Comparison of ENCODE assay signal across 8 mouse cellular contexts in genomic region chr12:55835857-55836198, GRCm38 (mm10). TPM values are rescaled to one million over a fixed set of nuclear protein-coding genes. Genes with fewer than 3 reads are reported as not detected.
DNase-seq lines count a peak whose midpoint lies in the region; ATAC-seq and TF ChIP-seq lines count a peak whose summit lies in the region.

No protein-coding gene starts in this region.

- DNase-seq in liver, adult 2 months (ENCODE audit: extremely low read depth, low read depth, low spot score): no peak
- no peak for DNase-seq in liver
- DNase-seq in limb, embryonic 10.5 days (ENCODE audit: low spot score): no peak
- DNase-seq in cerebellum, adult 18-20 months: no peak
- DNase-seq in embryo, embryonic 10.5 days (ENCODE audit: low spot score): no peak
- DNase-seq in cerebellum, adult 8-10 months: no peak

- no peak overlapping the region for H3K9ac ChIP-seq in liver, adult 2 months (ENCODE audit: low read depth, low read length)
- H3K9ac ChIP-seq in embryonic facial prominence, embryonic 15.5 days: no peak overlapping the region
- peak overlapping the region; percentile 47 for H3K9ac ChIP-seq in neural tube, embryonic 15.5 days (replicated peaks)

- H3K4me1 ChIP-seq in liver, adult 2 months (ENCODE audit: control insufficient read depth, insufficient read depth, low read length): no peaks in the 10 kb centered on the region
- peaks cover 4% of the 10 kb centered on the region for H3K4me1 ChIP-seq in embryonic facial prominence, embryonic 15.5 days
- peaks cover 9% of the 10 kb centered on the region for H3K4me1 ChIP-seq in limb, embryonic 10.5 days
- H3K4me1 ChIP-seq in neural tube, embryonic 15.5 days: peaks cover 17% of the 10 kb centered on the region

- no peak for TF ChIP-seq CTCF in liver, adult 2 months (IDR thresholded peaks at IDR 0.05; ENCODE audit: low read depth, low read length)

- H3K9me3 ChIP-seq in embryonic facial prominence, embryonic 15.5 days (replicated peaks): no peaks in the 10 kb centered on the region
- no peaks in the 10 kb centered on the region for H3K9me3 ChIP-seq in limb, embryonic 10.5 days (replicated peaks)
- no peaks in the 10 kb centered on the region for H3K9me3 ChIP-seq in neural tube, embryonic 15.5 days (replicated peaks)

- WGBS in liver, adult 2 months: 0% methylated on average over 6 of the region's 6 CpGs
- WGBS in embryonic facial prominence, embryonic 15.5 days: under 1% methylated on average over 6 of the region's 6 CpGs
- under 1% methylated on average over 6 of the region's 6 CpGs for WGBS in limb, embryonic 10.5 days
- WGBS in neural tube, embryonic 15.5 days: 1% methylated on average over 6 of the region's 6 CpGs

- no peaks in the 10 kb centered on the region; the same call in 1 of the 2 replicates for H3K79me2 ChIP-seq in liver, adult 2 months (ENCODE audit: control insufficient read depth, insufficient read depth, low read length)

- ATAC-seq in embryonic facial prominence, embryonic 15.5 days (ENCODE audit: insufficient number of reproducible peaks, low FRiP score, low TSS enrichment, low read depth): no peak
- no peak for ATAC-seq in neural tube, embryonic 15.5 days (ENCODE audit: low FRiP score)

- peak overlapping the region; percentile 58 for H3K4me2 ChIP-seq in embryonic facial prominence, embryonic 15.5 days (replicated peaks)
- peak overlapping the region; percentile 73 for H3K4me2 ChIP-seq in neural tube, embryonic 15.5 days

- no peaks in the 10 kb centered on the region for H3K36me3 ChIP-seq in liver, adult 2 months (ENCODE audit: control insufficient read depth, insufficient read depth, low read length)
- H3K36me3 ChIP-seq in embryonic facial prominence, embryonic 15.5 days: no peaks in the 10 kb centered on the region; the same call in 1 of the 2 replicates
- peaks cover 12% of the 10 kb centered on the region for H3K36me3 ChIP-seq in limb, embryonic 10.5 days
- no peaks in the 10 kb centered on the region for H3K36me3 ChIP-seq in neural tube, embryonic 15.5 days

- H3K4me3 ChIP-seq in liver, adult 2 months (ENCODE audit: insufficient read depth, low read depth, low read length): peak overlapping the region; percentile 11; the same call in 1 of the 2 replicates
- peak overlapping the region; percentile 74 for H3K4me3 ChIP-seq in embryonic facial prominence, embryonic 15.5 days (replicated peaks)
- H3K4me3 ChIP-seq in limb, embryonic 10.5 days: peak overlapping the region; percentile 88
- peak overlapping the region; percentile 83 for H3K4me3 ChIP-seq in neural tube, embryonic 15.5 days (replicated peaks)

- no peaks in the 10 kb centered on the region for H3K27me3 ChIP-seq in liver, adult 2 months (ENCODE audit: control insufficient read depth, insufficient read depth, low read length)
- no peaks in the 10 kb centered on the region for H3K27me3 ChIP-seq in embryonic facial prominence, embryonic 15.5 days
- no peaks in the 10 kb centered on the region for H3K27me3 ChIP-seq in limb, embryonic 10.5 days (ENCODE audit: low read depth, poor library complexity, severe bottlenecking)
- H3K27me3 ChIP-seq in neural tube, embryonic 15.5 days (replicated peaks): no peaks in the 10 kb centered on the region

- no peak for TF ChIP-seq POLR2A in liver, adult 2 months (IDR thresholded peaks at IDR 0.05; ENCODE audit: extremely low read depth, insufficient read depth, low read length)

- no peak overlapping the region for H3K27ac ChIP-seq in liver, adult 2 months (replicated peaks; ENCODE audit: insufficient read depth, low read depth, low read length)
- peak overlapping the region; percentile 78; the same call in 1 of the 2 replicates for H3K27ac ChIP-seq in embryonic facial prominence, embryonic 15.5 days (replicated peaks)
- H3K27ac ChIP-seq in limb, embryonic 10.5 days: peak overlapping the region; percentile 92
- peak overlapping the region; percentile 95 for H3K27ac ChIP-seq in neural tube, embryonic 15.5 days (replicated peaks)

RNA-seq across cellular contexts. Expression of gene Brms1l, which starts 0.3 kb away (rescaled TPM):
- total RNA-seq in liver, adult 2 months (2014; rRNA removed): 2.7 and 3.1 TPM in 2 replicates
- polyA plus RNA-seq in liver, adult 2 months (2012; rRNA removed): 1.8 and 2.6 TPM in 2 replicates
- 39.8 and 43.6 TPM in 2 replicates for polyA plus RNA-seq in embryonic facial prominence, embryonic 15.5 days (2015; fragmentation: Nextera tagmentation; extraction: Ambion mirVana)
- 35.6 and 45.9 TPM in 2 replicates for polyA plus RNA-seq in limb, embryonic 10.5 days (2016; fragmentation: Nextera tagmentation; extraction: Ambion mirVana)
- 52.3 and 53.9 TPM in 2 replicates for polyA plus RNA-seq in neural tube, embryonic 15.5 days (2015; fragmentation: Nextera tagmentation; extraction: Ambion mirVana)

RNA-seq across cellular contexts. Expression of gene Ralgapa1, which starts 14.9 kb away (rescaled TPM):
- total RNA-seq in liver, adult 2 months (2014; rRNA removed): 7.7 and 14.4 TPM in 2 replicates
- 2.7 and 3.3 TPM in 2 replicates for polyA plus RNA-seq in liver, adult 2 months (2012; rRNA removed)
- 17.6 and 18.4 TPM in 2 replicates for polyA plus RNA-seq in embryonic facial prominence, embryonic 15.5 days (2015; fragmentation: Nextera tagmentation; extraction: Ambion mirVana)
- 8.1 and 10.5 TPM in 2 replicates for polyA plus RNA-seq in limb, embryonic 10.5 days (2016; fragmentation: Nextera tagmentation; extraction: Ambion mirVana)
- polyA plus RNA-seq in neural tube, embryonic 15.5 days (2015; fragmentation: Nextera tagmentation; extraction: Ambion mirVana): 23.5 and 25.4 TPM in 2 replicates

Comparison
In these comparisons a context has a peak if more than half of its experiments do, and no peak if none do; other contexts are left out.
1. H3K4me3 ChIP-seq: peak in every context shown above with its lines; median percentile 88 in limb, embryonic 10.5 days; 83 in neural tube, embryonic 15.5 days; 74 in embryonic facial prominence, embryonic 15.5 days; 11 in liver, adult 2 months.
2. RNA of gene Brms1l, which starts 0.3 kb away (polyA plus RNA-seq): 52.3 to 53.9 TPM in neural tube, embryonic 15.5 days, 35.6 to 45.9 TPM in limb, embryonic 10.5 days and 39.8 to 43.6 TPM in embryonic facial prominence, embryonic 15.5 days; 1.8 to 2.6 TPM in liver, adult 2 months; every median in the first group is over 10 times any median in the second.